Mouse (Mus musculus): ENCODE results near the gene Cd22. TPM values are rescaled to one million over a fixed set of nuclear protein-coding genes. Genes with fewer than 3 reads are reported as not detected.

Gene Cd22
- polyA plus RNA-seq, 1 experiment from 2014 or later, result 0.05 TPM

DNA sequence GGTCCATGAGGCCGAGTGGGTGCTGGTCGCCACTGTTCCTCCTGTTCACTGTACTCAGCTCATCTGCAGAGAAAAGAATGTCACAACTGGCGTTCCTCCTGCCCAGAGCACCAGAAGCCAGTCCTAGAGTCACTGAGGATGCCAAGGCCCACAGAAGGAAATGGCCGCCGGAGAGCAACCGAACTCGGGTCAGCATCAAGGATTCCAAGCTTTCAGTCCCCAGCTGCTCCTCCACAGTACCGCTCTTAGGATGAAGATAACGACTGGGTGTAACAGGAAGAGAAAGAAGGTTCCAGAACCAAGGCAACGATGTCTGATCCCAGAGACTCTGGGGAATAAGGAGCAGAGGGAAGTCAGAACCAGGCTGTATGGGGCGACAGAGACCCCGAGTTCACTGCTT lies 18.7 kb downstream of the Cd22 start, which contains the start of gene Ffar1:
Gene Ffar1, minus strand, starts transcription at position 101 of the 400 bp plus-strand sequence.
- 0 out of 2 replicates have a peak within 1 kb of the TSS, but pooled peaks have one; percentile 0 for H3K9ac ChIP-seq (replicated peaks)
- no peak for ATAC-seq (ENCODE audit: insufficient number of reproducible peaks, insufficient read depth, low FRiP score, low TSS enrichment, low read depth)
- WGBS, result 87% methylated on average over 12 of the region's 12 CpGs
- no peak within 1 kb of the TSS for H3K4me3 ChIP-seq (replicated peaks)
- H3K4me2 ChIP-seq, result no peak within 1 kb of the TSS
- H3K27me3 ChIP-seq, result peaks cover 1% of the 10 kb centered on the region; the same call in 1 of the 2 replicates
- no peaks in the 10 kb centered on the region for H3K36me3 ChIP-seq
- H3K27ac ChIP-seq, result no peak within 1 kb of the TSS
- H3K4me1 ChIP-seq (replicated peaks), result peaks cover 4% of the 10 kb centered on the region; the same call in 1 of the 2 replicates
- H3K9me3 ChIP-seq, result no peaks in the 10 kb centered on the region

- Histone ChIP-seq H3K36me3 (no peaks in the 10 kb centered on the region), H3K4me1 (replicated peaks) (peaks cover 4% of the 10 kb centered on the region; the same call in 1 of the 2 replicates), H3K9me3 (no peaks in the 10 kb centered on the region), H3K9ac (replicated peaks) (no peak overlapping the region), H3K27me3 (peaks cover 9% of the 10 kb centered on the region), H3K27ac (0 out of 2 replicates have a peak overlapping the region, but pooled peaks have one; percentile 17), H3K4me2 (peak overlapping the region; percentile 53), H3K4me3 (replicated peaks) (peak overlapping the region; percentile 29)
- ATAC-seq (ENCODE audit: insufficient number of reproducible peaks, insufficient read depth, low FRiP score, low TSS enrichment, low read depth), result peak; percentile 30; the same call in 1 of the 2 replicates
- 10% methylated on average over 15 of the region's 16 CpGs for WGBS
Measured at GRCm38 (mm10) chr7:30859635-30860402, 20.3 kb downstream of the Cd22 start.

- no peaks in the 10 kb centered on the region for H3K36me3 ChIP-seq
- H3K27ac ChIP-seq, result no peak overlapping the region
- H3K9me3 ChIP-seq, result no peaks in the 10 kb centered on the region
- H3K4me1 ChIP-seq (replicated peaks), result peaks cover 4% of the 10 kb centered on the region; the same call in 1 of the 2 replicates
- H3K9ac ChIP-seq (replicated peaks), result no peak overlapping the region
- H3K4me3 ChIP-seq (replicated peaks), result no peak overlapping the region
- peak overlapping the region; percentile 53; the same call in 1 of the 2 replicates for H3K4me2 ChIP-seq
- ATAC-seq (ENCODE audit: insufficient number of reproducible peaks, insufficient read depth, low FRiP score, low TSS enrichment, low read depth), result peak; percentile 32
- H3K27me3 ChIP-seq, result peaks cover 15% of the 10 kb centered on the region
Measured at GRCm38 (mm10) chr7:30859290-30859634, 20.9 kb downstream of the Cd22 start.

DNA sequence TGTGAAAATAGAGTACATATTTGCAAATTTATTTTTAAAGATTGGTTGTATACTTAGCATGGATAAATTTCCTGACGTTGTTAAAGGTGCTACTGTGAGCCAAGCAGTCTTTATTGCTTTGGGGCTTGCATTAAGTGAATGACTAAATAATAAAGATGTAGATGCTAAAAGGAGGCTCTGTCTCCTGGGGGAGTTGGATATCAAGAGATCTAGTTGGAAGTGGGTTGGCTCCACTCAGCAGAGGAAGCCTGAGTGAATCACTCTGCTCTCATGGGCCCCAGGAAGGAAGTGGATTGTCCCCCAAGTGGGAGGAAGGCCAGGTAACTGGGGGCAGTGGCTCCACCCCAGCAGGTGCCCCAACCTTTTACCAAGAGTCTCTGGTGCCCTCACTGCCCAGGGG lies 22.4 kb downstream of the Cd22 start:
- Histone ChIP-seq H3K4me2 (no peak overlapping the region), H3K9me3 (no peaks in the 10 kb centered on the region), H3K27me3 (peaks cover 15% of the 10 kb centered on the region), H3K4me3 (replicated peaks) (no peak overlapping the region), H3K36me3 (no peaks in the 10 kb centered on the region), H3K4me1 (replicated peaks) (peaks cover 4% of the 10 kb centered on the region; the same call in 1 of the 2 replicates), H3K9ac (replicated peaks) (no peak overlapping the region; the same call in 1 of the 2 replicates), H3K27ac (no peak overlapping the region)
- no peak for ATAC-seq (ENCODE audit: insufficient number of reproducible peaks, insufficient read depth, low FRiP score, low TSS enrichment, low read depth)
- WGBS, result 81% methylated on average over 1 of the region's 1 CpGs

DNA sequence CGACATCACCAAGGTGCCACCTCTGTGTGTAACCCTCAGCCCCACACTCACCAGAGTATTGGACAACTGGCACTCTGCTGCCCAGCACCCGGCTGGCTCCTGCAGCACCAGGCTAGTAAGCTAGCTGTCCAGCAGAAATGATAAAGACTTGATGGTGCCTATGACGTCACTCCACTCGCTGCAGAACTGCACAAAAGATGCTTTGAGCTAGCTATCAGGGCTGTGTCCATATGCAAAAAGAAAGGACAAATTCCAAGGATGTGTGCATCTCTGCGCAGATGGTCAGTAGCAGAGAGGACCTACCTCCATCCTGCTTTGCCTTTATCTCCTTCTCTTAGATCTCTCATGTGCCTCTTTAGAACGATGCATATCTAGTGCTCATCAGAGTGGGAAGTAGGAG lies 24.1 kb downstream of the Cd22 start, which contains the start of gene Ffar3:
Gene Ffar3, minus strand, starts transcription at position 101 of the 400 bp plus-strand sequence.
- Histone ChIP-seq H3K9ac (replicated peaks) (no peak within 1 kb of the TSS), H3K36me3 (no peaks in the 10 kb centered on the region), H3K9me3 (no peaks in the 10 kb centered on the region), H3K4me1 (replicated peaks) (peaks cover 4% of the 10 kb centered on the region; the same call in 1 of the 2 replicates), H3K4me3 (replicated peaks) (no peak within 1 kb of the TSS), H3K4me2 (no peak within 1 kb of the TSS), H3K27ac (no peak within 1 kb of the TSS), H3K27me3 (peaks cover 15% of the 10 kb centered on the region)
- 81% methylated on average over 6 of the region's 6 CpGs for WGBS
- ATAC-seq (ENCODE audit: insufficient number of reproducible peaks, insufficient read depth, low FRiP score, low TSS enrichment, low read depth), result no peak

DNA sequence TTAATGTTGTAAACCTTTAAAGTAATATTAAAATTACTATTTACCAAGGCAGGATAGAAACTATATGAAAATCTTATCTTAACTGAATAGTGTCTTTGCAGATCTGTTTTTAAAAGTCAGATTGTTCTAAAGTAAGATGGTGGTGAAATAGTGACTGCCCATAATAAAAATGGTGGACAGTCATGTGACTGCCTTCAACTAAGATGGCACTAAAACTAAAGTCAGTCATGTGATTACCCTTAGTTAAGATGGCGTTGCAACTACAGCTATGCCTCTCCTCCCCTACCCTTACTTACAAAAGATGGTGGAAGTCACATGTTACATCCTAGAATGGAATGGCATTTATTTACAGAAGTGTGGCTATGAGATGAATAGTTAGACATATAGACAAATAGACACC lies 28.7 kb downstream of the Cd22 start:
- Histone ChIP-seq H3K4me1 (replicated peaks) (no peaks in the 10 kb centered on the region; the same call in 1 of the 2 replicates), H3K4me3 (replicated peaks) (no peak overlapping the region), H3K27me3 (peaks cover 13% of the 10 kb centered on the region; the same call in 1 of the 2 replicates), H3K9me3 (no peaks in the 10 kb centered on the region), H3K4me2 (no peak overlapping the region), H3K27ac (no peak overlapping the region), H3K9ac (replicated peaks) (no peak overlapping the region), H3K36me3 (no peaks in the 10 kb centered on the region)
- WGBS, result 66% methylated on average over 1 of the region's 1 CpGs
- ATAC-seq (ENCODE audit: insufficient number of reproducible peaks, insufficient read depth, low FRiP score, low TSS enrichment, low read depth), result no peak

DNA sequence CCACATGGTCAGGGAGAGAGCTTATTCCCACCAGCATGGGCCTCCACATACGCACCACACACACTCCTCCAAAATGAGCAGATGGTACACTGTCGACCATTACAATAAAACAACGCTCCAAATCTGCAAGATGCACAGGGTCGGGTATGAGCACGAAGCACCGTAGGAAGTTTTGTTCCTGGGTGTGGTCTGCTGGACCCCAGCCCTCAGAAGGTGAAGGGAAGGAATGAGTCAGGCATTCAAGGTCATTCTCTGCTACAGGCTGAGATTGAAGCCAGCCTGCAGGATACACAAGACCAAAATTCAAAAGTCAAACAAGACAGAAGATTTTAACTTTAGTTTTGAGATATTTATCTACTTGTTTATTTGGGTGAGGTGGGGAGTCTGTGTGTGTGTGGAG lies 32.2 kb downstream of the Cd22 start:
- H3K9me3 ChIP-seq, result no peaks in the 10 kb centered on the region
- H3K36me3 ChIP-seq, result no peaks in the 10 kb centered on the region
- H3K27ac ChIP-seq, result no peak overlapping the region
- no peak overlapping the region for H3K4me2 ChIP-seq
- H3K4me3 ChIP-seq (replicated peaks), result no peak overlapping the region
- 84% methylated on average over 6 of the region's 6 CpGs for WGBS
- no peaks in the 10 kb centered on the region for H3K27me3 ChIP-seq
- peaks cover 11% of the 10 kb centered on the region for H3K4me1 ChIP-seq (replicated peaks)
- ATAC-seq (ENCODE audit: insufficient number of reproducible peaks, insufficient read depth, low FRiP score, low TSS enrichment, low read depth), result no peak
- no peak overlapping the region for H3K9ac ChIP-seq (replicated peaks)

- H3K4me3 ChIP-seq (replicated peaks), result no peak overlapping the region
- no peaks in the 10 kb centered on the region for H3K9me3 ChIP-seq
- no peak overlapping the region for H3K9ac ChIP-seq (replicated peaks)
- H3K27me3 ChIP-seq, result no peaks in the 10 kb centered on the region
- H3K27ac ChIP-seq, result no peak overlapping the region
- H3K36me3 ChIP-seq, result no peaks in the 10 kb centered on the region
- no peak for ATAC-seq (ENCODE audit: insufficient number of reproducible peaks, insufficient read depth, low FRiP score, low TSS enrichment, low read depth)
- WGBS, result 76% methylated on average over 5 of the region's 5 CpGs
- peaks cover 16% of the 10 kb centered on the region for H3K4me1 ChIP-seq (replicated peaks)
- H3K4me2 ChIP-seq, result no peak overlapping the region
Measured at GRCm38 (mm10) chr7:30847386-30847785, 32.8 kb downstream of the Cd22 start.

- H3K27me3 ChIP-seq, result no peaks in the 10 kb centered on the region
- WGBS, result 51% methylated on average over 2 of the region's 2 CpGs
- peaks cover 17% of the 10 kb centered on the region for H3K4me1 ChIP-seq (replicated peaks)
- no peak overlapping the region for H3K9ac ChIP-seq (replicated peaks)
- H3K27ac ChIP-seq, result no peak overlapping the region
- ATAC-seq (ENCODE audit: insufficient number of reproducible peaks, insufficient read depth, low FRiP score, low TSS enrichment, low read depth), result no peak
- no peak overlapping the region for H3K4me3 ChIP-seq (replicated peaks)
- H3K36me3 ChIP-seq, result no peaks in the 10 kb centered on the region
- no peak overlapping the region for H3K4me2 ChIP-seq
- no peaks in the 10 kb centered on the region for H3K9me3 ChIP-seq
Measured at GRCm38 (mm10) chr7:30846505-30847053, 33.6 kb downstream of the Cd22 start.

- H3K4me1 ChIP-seq (replicated peaks), result peaks cover 17% of the 10 kb centered on the region
- no peaks in the 10 kb centered on the region for H3K36me3 ChIP-seq
- no peak overlapping the region for H3K4me3 ChIP-seq (replicated peaks)
- 24% methylated on average over 7 of the region's 7 CpGs for WGBS
- no peaks in the 10 kb centered on the region for H3K9me3 ChIP-seq
- no peak for ATAC-seq (ENCODE audit: insufficient number of reproducible peaks, insufficient read depth, low FRiP score, low TSS enrichment, low read depth)
- no peaks in the 10 kb centered on the region for H3K27me3 ChIP-seq
- no peak overlapping the region for H3K27ac ChIP-seq
- H3K4me2 ChIP-seq, result no peak overlapping the region
- H3K9ac ChIP-seq (replicated peaks), result no peak overlapping the region
Measured at GRCm38 (mm10) chr7:30844676-30845297, 35.4 kb downstream of the Cd22 start.

GRCm38 (mm10) chr7:30842092-30842491 lies 38.0 kb downstream of the Cd22 start:
- H3K4me1 ChIP-seq (replicated peaks), result peaks cover 17% of the 10 kb centered on the region
- H3K4me3 ChIP-seq (replicated peaks), result no peak overlapping the region
- H3K27me3 ChIP-seq, result no peaks in the 10 kb centered on the region
- H3K9me3 ChIP-seq, result no peaks in the 10 kb centered on the region
- H3K27ac ChIP-seq, result no peak overlapping the region
- no peak overlapping the region for H3K4me2 ChIP-seq
- no peak overlapping the region for H3K9ac ChIP-seq (replicated peaks)
- 83% methylated on average over 5 of the region's 5 CpGs for WGBS
- no peak for ATAC-seq (ENCODE audit: insufficient number of reproducible peaks, insufficient read depth, low FRiP score, low TSS enrichment, low read depth)
- no peaks in the 10 kb centered on the region for H3K36me3 ChIP-seq

All from limb, embryonic 12.5 days (tissue).